Mouse (Mus musculus) lung, embryonic 15.5 days (tissue): ENCODE data around the gene Med25. TPM values are rescaled to one million over a fixed set of nuclear protein-coding genes. Genes with fewer than 3 reads are reported as not detected.

Experiments used
- ATAC-seq: fragments of 200-750 bp; cut with Nextera tagmentation; 2 replicates; pipeline ENCODE4 v1.8.0; 2017; ENCODE audit warnings: moderate number of reproducible peaks, borderline replicate concordance; ENCODE audit not compliant: low FRiP score, low TSS enrichment; ENCODE audit errors: extremely low read depth
- H3K27ac ChIP-seq: fragments of 300-500 bp; sonication (generic); 2 replicates; pipeline ENCODE4 v1.5.1; 2015; ENCODE audit warnings: moderate library complexity, mild to moderate bottlenecking, inconsistent platforms
- H3K27me3 ChIP-seq: fragments of 300-500 bp; sonication (generic); 2 replicates; pipeline ENCODE4 v1.6.1; 2015; ENCODE audit warnings: inconsistent platforms
- H3K36me3 ChIP-seq: fragments of 300-500 bp; sonication (generic); 2 replicates; pipeline ENCODE4 v1.6.1; 2015; ENCODE audit warnings: inconsistent platforms
- H3K4me1 ChIP-seq: fragments of 300-500 bp; sonication (generic); 2 replicates; pipeline ENCODE4 v1.6.1; 2015; ENCODE audit warnings: inconsistent platforms
- H3K4me2 ChIP-seq: fragments of 300-500 bp; sonication (generic); 2 replicates; pipeline ENCODE4 v1.6.1; 2015; ENCODE audit warnings: inconsistent platforms, mild to moderate bottlenecking, moderate library complexity
- H3K4me3 ChIP-seq: fragments of 300-500 bp; sonication (generic); 2 replicates; pipeline ENCODE4 v1.5.1; 2015; ENCODE audit warnings: mild to moderate bottlenecking, inconsistent platforms
- H3K9ac ChIP-seq: fragments of 300-500 bp; sonication (generic); 2 replicates; pipeline ENCODE4 v1.6.1; 2015; ENCODE audit warnings: inconsistent platforms
- H3K9me3 ChIP-seq: fragments of 300-500 bp; sonication (generic); 2 replicates; pipeline ENCODE4 v1.6.1; 2016; ENCODE audit warnings: inconsistent platforms
- WGBS: fragments of 180-500 bp; shearing (Covaris S2); methylation state at CpG from one replicate; pipeline ENCODE4 v1.1.7; 2015; 5-methylcytosine and 5-hydroxymethylcytosine counted together
- polyA plus RNA-seq: library from polyadenylated mRNA; unstranded; fragments of >200 nt; fragmentation: Nextera tagmentation; extraction: Ambion mirVana; gene quantifications from 2 replicates; pipeline ENCODE4 v1.2.1, GENCODE M21; 2015

Gene Med25
- polyA plus RNA-seq, 1 experiment from 2014 or later: 97.7 TPM

DNA sequence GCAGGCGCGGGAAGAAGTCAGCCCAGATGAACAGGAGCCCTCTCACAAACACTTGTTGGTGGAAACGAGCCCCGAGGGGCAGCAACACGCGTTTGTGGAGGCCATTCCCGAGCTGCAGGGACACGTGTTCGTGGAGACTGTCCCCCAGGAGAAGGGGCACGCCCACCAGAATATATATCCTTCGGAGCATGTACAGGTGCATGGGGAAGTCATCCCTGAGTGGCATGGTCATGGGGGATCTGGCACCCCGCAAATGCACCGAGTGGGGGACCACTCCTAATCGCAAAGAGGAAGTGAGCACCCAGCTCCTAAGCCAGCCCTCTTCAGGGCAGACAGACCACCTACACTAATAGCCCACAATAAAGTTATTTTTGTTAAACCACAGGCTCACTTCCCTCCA, 52.1 kb downstream of the Med25 start:
- Histone ChIP-seq H3K9me3 (no peaks in the 10 kb centered on the region), H3K36me3 (peaks cover 46% of the 10 kb centered on the region), H3K27me3 (peaks cover 21% of the 10 kb centered on the region), H3K27ac (no peak overlapping the region), H3K9ac (no peak overlapping the region), H3K4me2 (peak overlapping the region; percentile 57; the same call in 1 of the 2 replicates), H3K4me1 (peaks cover 19% of the 10 kb centered on the region), H3K4me3 (no peak overlapping the region; the same call in 1 of the 2 replicates)
- 51% methylated on average over 14 of the region's 14 CpGs for WGBS
- no peak for ATAC-seq

DNA sequence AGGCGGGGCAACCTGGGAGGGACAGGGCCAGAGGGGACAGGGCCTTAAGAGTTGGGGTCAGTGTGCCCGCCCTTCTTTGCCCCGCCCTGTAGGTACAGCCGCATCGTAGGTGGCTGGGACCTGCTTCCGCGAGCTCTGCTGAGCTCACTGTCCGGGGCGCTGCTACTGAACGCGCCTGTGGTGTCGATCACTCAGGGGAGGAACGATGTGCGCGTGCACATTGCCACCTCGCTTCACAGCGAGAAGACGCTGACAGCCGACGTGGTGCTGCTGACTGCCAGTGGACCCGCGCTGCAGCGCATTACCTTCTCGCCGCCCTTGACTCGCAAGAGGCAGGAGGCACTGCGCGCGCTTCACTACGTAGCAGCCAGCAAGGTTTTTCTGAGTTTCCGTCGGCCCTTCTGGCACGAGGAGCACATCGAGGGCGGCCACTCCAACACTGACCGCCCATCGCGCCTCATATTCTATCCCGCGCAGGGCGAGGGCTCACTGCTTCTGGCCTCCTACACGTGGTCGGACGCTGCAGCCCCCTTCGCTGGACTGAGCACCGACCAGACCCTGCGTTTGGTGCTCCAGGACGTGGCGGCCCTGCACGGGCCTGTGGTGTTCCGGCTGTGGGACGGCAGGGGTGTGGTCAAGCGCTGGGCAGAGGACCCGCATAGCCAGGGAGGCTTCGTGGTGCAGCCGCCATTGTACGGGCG, 52.9 kb downstream of the Med25 start:
- Histone ChIP-seq H3K27ac (no peak overlapping the region), H3K9ac (peak overlapping the region; percentile 2; the same call in 1 of the 2 replicates), H3K9me3 (no peaks in the 10 kb centered on the region), H3K4me2 (peak overlapping the region; percentile 57), H3K4me1 (peaks cover 19% of the 10 kb centered on the region), H3K27me3 (peaks cover 21% of the 10 kb centered on the region), H3K36me3 (peaks cover 38% of the 10 kb centered on the region), H3K4me3 (peak overlapping the region; percentile 13)
- peak; percentile 47; the same call in 1 of the 2 replicates for ATAC-seq
- WGBS: 2% methylated on average over 58 of the region's 58 CpGs

DNA sequence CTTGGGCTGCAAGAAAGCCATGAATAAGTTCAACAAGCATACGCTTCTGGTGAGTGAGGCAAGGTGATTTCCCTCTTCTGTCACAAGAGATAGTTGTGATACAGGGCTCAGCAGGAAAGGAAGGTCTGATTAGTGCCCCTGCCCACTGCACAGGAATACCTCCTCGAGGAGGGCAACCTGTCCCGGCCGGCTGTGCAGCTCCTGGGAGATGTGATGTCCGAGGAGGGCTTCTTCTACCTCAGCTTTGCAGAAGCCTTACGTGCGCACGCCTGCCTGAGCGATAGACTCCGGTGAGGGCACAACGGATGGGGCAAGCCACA, 53.4 kb downstream of the Med25 start:
- Histone ChIP-seq H3K4me1 (peaks cover 19% of the 10 kb centered on the region), H3K27ac (no peak overlapping the region), H3K4me2 (peak overlapping the region; percentile 57), H3K9ac (peak overlapping the region; percentile 2; the same call in 1 of the 2 replicates), H3K36me3 (peaks cover 33% of the 10 kb centered on the region), H3K27me3 (peaks cover 21% of the 10 kb centered on the region), H3K9me3 (no peaks in the 10 kb centered on the region), H3K4me3 (peak overlapping the region; percentile 13)
- ATAC-seq: no peak; the same call in 1 of the 2 replicates
- 25% methylated on average over 11 of the region's 11 CpGs for WGBS

- Histone ChIP-seq H3K36me3 (peaks cover 23% of the 10 kb centered on the region; the same call in 1 of the 2 replicates), H3K27ac (no peak overlapping the region), H3K4me2 (no peak overlapping the region), H3K9me3 (no peaks in the 10 kb centered on the region), H3K9ac (no peak overlapping the region), H3K4me3 (no peak overlapping the region), H3K4me1 (peaks cover 19% of the 10 kb centered on the region), H3K27me3 (peaks cover 21% of the 10 kb centered on the region)
- ATAC-seq: no peak
- WGBS: 77% methylated on average over 6 of the region's 6 CpGs
These were observed 54.4 kb downstream of the Med25 start for GRCm38 (mm10) chr7:44838073-44838472.

DNA sequence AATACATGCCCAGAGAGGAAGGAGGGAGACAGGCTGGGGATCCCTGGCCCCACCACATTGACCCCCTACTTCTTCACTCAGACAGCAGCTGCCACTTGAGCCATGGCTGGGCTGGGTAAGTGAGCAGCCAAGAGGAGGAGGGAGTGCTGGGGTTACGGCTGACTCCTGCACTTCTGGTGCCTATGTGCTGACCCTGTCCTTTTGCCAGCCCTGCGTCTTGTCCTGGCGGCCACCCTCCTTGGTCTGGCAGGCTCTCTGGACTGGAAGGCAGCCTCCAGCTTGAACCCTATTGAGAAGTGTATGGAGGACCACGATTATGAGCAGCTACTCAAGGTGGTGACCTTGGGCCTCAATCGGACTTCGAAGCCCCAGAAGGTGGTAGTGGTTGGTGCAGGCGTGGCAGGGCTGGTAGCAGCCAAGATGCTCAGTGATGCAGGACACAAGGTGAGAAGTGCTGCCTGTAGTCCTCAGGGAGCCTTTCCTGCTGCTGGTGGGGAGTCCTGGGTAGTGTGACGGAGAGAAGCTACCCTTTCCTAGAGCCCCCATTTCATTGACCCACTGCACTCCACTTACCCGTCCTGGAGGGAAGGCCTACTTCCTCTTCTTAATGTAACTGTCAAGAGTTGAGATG, 56.0 kb downstream of the Med25 start:
- H3K27me3 ChIP-seq: peaks cover 21% of the 10 kb centered on the region
- ATAC-seq: no peak
- H3K36me3 ChIP-seq: peaks cover 15% of the 10 kb centered on the region
- 74% methylated on average over 9 of the region's 9 CpGs for WGBS
- H3K27ac ChIP-seq: no peak overlapping the region
- no peak overlapping the region for H3K4me3 ChIP-seq
- H3K4me2 ChIP-seq: no peak overlapping the region
- H3K9ac ChIP-seq: no peak overlapping the region
- H3K4me1 ChIP-seq: peaks cover 25% of the 10 kb centered on the region
- H3K9me3 ChIP-seq: no peaks in the 10 kb centered on the region

- no peak for ATAC-seq
- no peak overlapping the region for H3K4me2 ChIP-seq
- 39% methylated on average over 3 of the region's 3 CpGs for WGBS
- H3K36me3 ChIP-seq: peaks cover 18% of the 10 kb centered on the region
- H3K4me3 ChIP-seq: no peak overlapping the region
- H3K4me1 ChIP-seq: peaks cover 25% of the 10 kb centered on the region
- H3K9me3 ChIP-seq: no peaks in the 10 kb centered on the region
- H3K9ac ChIP-seq: no peak overlapping the region
- peaks cover 21% of the 10 kb centered on the region for H3K27me3 ChIP-seq
- no peak overlapping the region for H3K27ac ChIP-seq
These were observed 56.5 kb downstream of the Med25 start for GRCm38 (mm10) chr7:44836016-44836404.

DNA sequence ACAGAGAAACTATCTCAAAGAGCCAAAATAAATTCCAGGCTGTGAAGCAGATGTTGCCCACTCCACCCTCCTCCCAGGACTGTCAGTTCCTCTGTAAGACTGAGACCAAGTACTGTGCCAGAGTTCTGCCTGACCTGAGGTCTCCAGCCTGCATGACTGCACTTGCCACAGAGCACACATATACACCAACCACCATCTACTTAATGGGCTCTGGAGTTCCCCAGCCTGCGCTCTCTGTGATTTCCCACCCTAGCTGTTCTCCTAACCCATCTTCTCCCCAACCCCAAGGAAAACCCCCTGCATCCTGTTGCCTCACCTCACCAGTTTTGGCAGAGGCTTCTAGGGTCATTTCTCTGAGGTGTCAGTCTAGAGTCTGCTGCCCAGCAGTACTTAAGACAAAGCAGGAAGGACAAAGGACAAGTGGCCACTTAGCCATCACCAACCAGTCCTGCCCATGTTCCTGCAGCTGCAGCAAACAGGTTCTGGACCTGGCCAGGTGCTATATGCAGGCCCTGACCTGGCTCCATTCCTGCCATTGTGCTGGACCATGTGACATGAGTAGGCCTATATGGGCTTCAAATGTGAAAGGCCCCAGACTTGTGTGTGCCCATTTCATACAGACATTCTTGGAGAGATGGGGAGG, 57.0 kb downstream of the Med25 start:
- H3K4me1 ChIP-seq: peaks cover 25% of the 10 kb centered on the region
- no peak overlapping the region for H3K9ac ChIP-seq
- H3K4me3 ChIP-seq: no peak overlapping the region
- no peak overlapping the region for H3K4me2 ChIP-seq
- no peaks in the 10 kb centered on the region for H3K9me3 ChIP-seq
- ATAC-seq: no peak
- no peak overlapping the region for H3K27ac ChIP-seq
- peaks cover 16% of the 10 kb centered on the region for H3K27me3 ChIP-seq
- H3K36me3 ChIP-seq: peaks cover 18% of the 10 kb centered on the region
- WGBS: 88% methylated on average over 1 of the region's 1 CpGs

GRCm38 (mm10) chr7:44832763-44833162, 59.7 kb downstream of the Med25 start:
- H3K4me1 ChIP-seq: peaks cover 14% of the 10 kb centered on the region; the same call in 1 of the 2 replicates
- H3K27ac ChIP-seq: no peak overlapping the region; the same call in 1 of the 2 replicates
- no peak overlapping the region for H3K4me3 ChIP-seq
- no peak overlapping the region for H3K9ac ChIP-seq
- no peak for ATAC-seq
- peaks cover 46% of the 10 kb centered on the region for H3K36me3 ChIP-seq
- no peaks in the 10 kb centered on the region for H3K9me3 ChIP-seq
- no peak overlapping the region for H3K4me2 ChIP-seq
- H3K27me3 ChIP-seq: no peaks in the 10 kb centered on the region
- 40% methylated on average over 4 of the region's 4 CpGs for WGBS

DNA sequence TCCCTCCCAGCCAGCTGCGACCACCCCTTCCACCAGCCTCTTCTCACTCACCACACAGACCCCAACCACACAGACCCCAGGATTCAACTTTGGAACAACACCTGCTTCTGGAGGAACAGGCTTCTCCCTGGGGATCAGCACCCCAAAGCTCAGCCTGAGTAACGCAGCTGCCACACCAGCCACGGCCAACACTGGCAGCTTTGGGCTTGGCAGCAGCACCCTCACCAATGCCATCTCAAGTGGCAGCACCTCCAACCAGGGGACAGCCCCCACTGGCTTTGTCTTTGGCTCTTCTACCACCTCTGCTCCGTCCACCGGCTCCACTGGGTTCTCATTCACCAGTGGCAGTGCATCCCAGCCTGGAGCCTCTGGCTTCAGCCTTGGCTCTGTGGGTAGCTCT, 63.8 kb downstream of the Med25 start:
- no peak for ATAC-seq
- 83% methylated on average over 5 of the region's 5 CpGs for WGBS
- Histone ChIP-seq H3K27me3 (no peaks in the 10 kb centered on the region), H3K4me1 (peaks cover 22% of the 10 kb centered on the region), H3K4me2 (no peak overlapping the region), H3K4me3 (no peak overlapping the region), H3K9me3 (no peaks in the 10 kb centered on the region), H3K36me3 (peaks cover 51% of the 10 kb centered on the region), H3K27ac (no peak overlapping the region), H3K9ac (no peak overlapping the region)

DNA sequence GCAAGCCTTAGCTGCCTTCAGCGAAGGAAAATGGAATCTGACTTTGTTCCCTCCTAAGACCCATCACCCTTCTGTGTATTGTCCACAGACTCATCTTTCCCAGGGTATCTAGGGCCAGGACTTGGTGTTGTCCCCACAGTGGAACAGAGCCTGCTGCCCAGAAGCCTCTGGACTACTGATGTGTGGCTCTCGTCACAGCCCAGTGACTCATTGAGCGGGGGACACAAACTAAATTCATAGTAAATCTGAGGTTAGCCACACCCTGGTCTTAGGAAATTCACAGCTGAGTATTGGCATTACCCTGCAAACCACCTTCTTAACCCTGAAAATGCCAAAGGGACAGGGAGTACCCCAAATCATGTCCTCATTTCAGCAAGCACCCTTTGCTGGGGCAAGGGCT, 65.7 kb downstream of the Med25 start:
- ATAC-seq: no peak
- Histone ChIP-seq H3K9me3 (no peaks in the 10 kb centered on the region), H3K36me3 (peaks cover 46% of the 10 kb centered on the region), H3K4me1 (peaks cover 28% of the 10 kb centered on the region), H3K27ac (no peak overlapping the region), H3K4me3 (no peak overlapping the region), H3K4me2 (no peak overlapping the region), H3K9ac (no peak overlapping the region), H3K27me3 (no peaks in the 10 kb centered on the region)
- WGBS: 83% methylated on average over 3 of the region's 3 CpGs
